Mouse (Mus musculus) liver, embryonic 11.5 days (tissue): ENCODE data around the gene Cdc42ep4. TPM values are rescaled to one million over a fixed set of nuclear protein-coding genes. Genes with fewer than 3 reads are reported as not detected.
A peak's percentile ranks its signal among the peaks of the same experiment; 100 is the strongest.

Experiments
- ATAC-seq: fragments of 200-750 bp; cut with Nextera tagmentation; replicated peaks from 2 replicates; pipeline ENCODE4 v1.8.0; 2017; ENCODE audit warnings: moderate number of reproducible peaks, mild to moderate bottlenecking, moderate TSS enrichment, moderate library complexity; ENCODE audit not compliant: low FRiP score
- DNase-seq: peaks from one replicate; pipeline ENCODE4 v3.0.0-alpha.2; 2017; ENCODE audit warnings: low spot score
- H3K27ac ChIP-seq: fragments of 300-500 bp; sonication (generic); 2 replicates; pipeline ENCODE4 v1.5.1; 2014; ENCODE audit warnings: mild to moderate bottlenecking, low read depth, low read length, control low read depth
- H3K27me3 ChIP-seq: fragments of 300-500 bp; sonication (generic); replicated peaks from 2 replicates; pipeline ENCODE4 v1.6.1; 2014; ENCODE audit warnings: low read length, mixed read lengths; ENCODE audit not compliant: control insufficient read depth, insufficient read depth
- H3K36me3 ChIP-seq: fragments of 300-500 bp; sonication (generic); 2 replicates; pipeline ENCODE4 v1.6.1; 2014; ENCODE audit warnings: mild to moderate bottlenecking, low read length, moderate library complexity, mixed read lengths; ENCODE audit not compliant: control insufficient read depth, insufficient read depth
- H3K4me1 ChIP-seq: fragments of 300-500 bp; sonication (generic); replicated peaks from 2 replicates; pipeline ENCODE4 v1.6.1; 2014; ENCODE audit warnings: low read length, mixed read lengths; ENCODE audit not compliant: control insufficient read depth, insufficient read depth
- H3K4me2 ChIP-seq: fragments of 300-500 bp; sonication (generic); 2 replicates; pipeline ENCODE4 v1.6.1; 2014; ENCODE audit warnings: mild to moderate bottlenecking, control low read depth, moderate library complexity
- H3K4me3 ChIP-seq: fragments of 300-500 bp; sonication (generic); 2 replicates; pipeline ENCODE4 v1.5.1; 2014; ENCODE audit warnings: low read depth, low read length, control low read depth
- H3K9ac ChIP-seq: fragments of 300-500 bp; sonication (generic); 2 replicates; pipeline ENCODE4 v1.6.1; 2014; ENCODE audit warnings: low read depth, low read length, control low read depth
- H3K9me3 ChIP-seq: fragments of 300-500 bp; sonication (generic); 2 replicates; pipeline ENCODE4 v1.6.1; 2016; ENCODE audit warnings: low read length, inconsistent platforms, mixed read lengths; ENCODE audit not compliant: control insufficient read depth
- WGBS: fragments of 180-500 bp; shearing (Covaris S2); extraction: QIAGEN DNeasy Blood & Tissue Kit; methylation state at CpG from one replicate; pipeline ENCODE4 v1.1.7; 2014; 5-methylcytosine and 5-hydroxymethylcytosine counted together
- polyA plus RNA-seq: library from polyadenylated mRNA; unstranded; fragments of >200 nt; fragmentation: Nextera tagmentation; extraction: Ambion mirVana; gene quantifications from 2 replicates; pipeline ENCODE4 v1.2.1, GENCODE M21; 2014

Cdc42ep4 gene
- polyA plus RNA-seq, 1 experiment from 2014 or later: 29.5 TPM

DNA sequence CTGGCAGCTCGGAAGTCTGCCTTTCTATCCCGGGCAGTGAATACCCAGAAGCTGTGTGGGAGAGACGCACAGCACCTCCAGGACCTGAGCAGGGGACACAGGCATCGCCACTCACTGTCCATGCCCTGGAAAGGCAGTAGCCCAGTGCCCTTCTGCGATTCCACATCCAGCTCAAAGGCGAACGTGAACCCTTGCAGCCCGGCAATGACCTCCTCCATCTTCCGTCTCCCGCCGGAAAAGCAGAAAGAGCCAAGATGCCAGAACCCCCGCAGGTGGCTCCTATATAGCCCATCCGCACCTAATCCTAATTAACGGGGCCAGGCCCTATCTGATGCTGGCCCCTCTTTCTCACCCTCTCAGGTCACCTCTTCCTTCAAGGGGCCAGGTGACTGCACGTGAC is 42.4 kb downstream of the Cdc42ep4 start:
- no peak overlapping the region for H3K9ac ChIP-seq
- WGBS: 27% methylated on average over 15 of the region's 15 CpGs

GRCm38 (mm10) chr11:113708629-113709213 is 43.0 kb downstream of the Cdc42ep4 start:
- Histone ChIP-seq H3K27me3 (peaks cover 20% of the 10 kb centered on the region), H3K4me1 (peaks cover 8% of the 10 kb centered on the region), H3K4me3 (no peak overlapping the region), H3K4me2 (no peak overlapping the region), H3K27ac (no peak overlapping the region), H3K9ac (no peak overlapping the region), H3K36me3 (no peaks in the 10 kb centered on the region; the same call in 1 of the 2 replicates), H3K9me3 (no peaks in the 10 kb centered on the region)
- ATAC-seq: no peak
- 53% methylated on average over 19 of the region's 19 CpGs for WGBS
- DNase-seq: no peak

More for the DNA sequence above, 42.4 kb downstream of the Cdc42ep4 start:
- Histone ChIP-seq H3K4me2 (no peak overlapping the region), H3K9me3 (no peaks in the 10 kb centered on the region), H3K4me3 (no peak overlapping the region), H3K27me3 (peaks cover 20% of the 10 kb centered on the region), H3K4me1 (peaks cover 8% of the 10 kb centered on the region), H3K27ac (no peak overlapping the region), H3K36me3 (no peaks in the 10 kb centered on the region; the same call in 1 of the 2 replicates)
- DNase-seq (no peak), ATAC-seq (no peak)

- no peak overlapping the region for H3K9ac ChIP-seq
- WGBS: 80% methylated on average over 15 of the region's 15 CpGs
- H3K4me3 ChIP-seq: no peak overlapping the region
- ATAC-seq: no peak
- peaks cover 8% of the 10 kb centered on the region for H3K4me1 ChIP-seq
- H3K27ac ChIP-seq: no peak overlapping the region
- no peak overlapping the region for H3K4me2 ChIP-seq
- no peak for DNase-seq
- H3K36me3 ChIP-seq: no peaks in the 10 kb centered on the region; the same call in 1 of the 2 replicates
- no peaks in the 10 kb centered on the region for H3K9me3 ChIP-seq
- peaks cover 20% of the 10 kb centered on the region for H3K27me3 ChIP-seq
These were observed 45.6 kb downstream of the Cdc42ep4 start for GRCm38 (mm10) chr11:113705966-113706652.

GRCm38 (mm10) chr11:113703758-113704157 is 47.9 kb downstream of the Cdc42ep4 start:
- ATAC-seq (peak; percentile 38; the same call in 1 of the 2 replicates), DNase-seq (peak; percentile 74)
- H3K27ac ChIP-seq: no peak overlapping the region
- no peaks in the 10 kb centered on the region; the same call in 1 of the 2 replicates for H3K36me3 ChIP-seq
- H3K4me1 ChIP-seq: no peaks in the 10 kb centered on the region
- WGBS: 51% methylated on average over 5 of the region's 5 CpGs
- no peak overlapping the region for H3K9ac ChIP-seq
- no peak overlapping the region for H3K4me3 ChIP-seq
- H3K27me3 ChIP-seq: peaks cover 5% of the 10 kb centered on the region; the same call in 1 of the 2 replicates
- H3K4me2 ChIP-seq: no peak overlapping the region
- no peaks in the 10 kb centered on the region for H3K9me3 ChIP-seq

GRCm38 (mm10) chr11:113699643-113700042 is 52.0 kb downstream of the Cdc42ep4 start:
- Histone ChIP-seq H3K36me3 (peaks cover 16% of the 10 kb centered on the region), H3K9ac (no peak overlapping the region), H3K27me3 (no peaks in the 10 kb centered on the region), H3K4me3 (no peak overlapping the region), H3K4me2 (no peak overlapping the region), H3K4me1 (no peaks in the 10 kb centered on the region), H3K27ac (no peak overlapping the region), H3K9me3 (no peaks in the 10 kb centered on the region)
- DNase-seq: no peak
- WGBS: 88% methylated on average over 7 of the region's 7 CpGs
- no peak for ATAC-seq

DNA sequence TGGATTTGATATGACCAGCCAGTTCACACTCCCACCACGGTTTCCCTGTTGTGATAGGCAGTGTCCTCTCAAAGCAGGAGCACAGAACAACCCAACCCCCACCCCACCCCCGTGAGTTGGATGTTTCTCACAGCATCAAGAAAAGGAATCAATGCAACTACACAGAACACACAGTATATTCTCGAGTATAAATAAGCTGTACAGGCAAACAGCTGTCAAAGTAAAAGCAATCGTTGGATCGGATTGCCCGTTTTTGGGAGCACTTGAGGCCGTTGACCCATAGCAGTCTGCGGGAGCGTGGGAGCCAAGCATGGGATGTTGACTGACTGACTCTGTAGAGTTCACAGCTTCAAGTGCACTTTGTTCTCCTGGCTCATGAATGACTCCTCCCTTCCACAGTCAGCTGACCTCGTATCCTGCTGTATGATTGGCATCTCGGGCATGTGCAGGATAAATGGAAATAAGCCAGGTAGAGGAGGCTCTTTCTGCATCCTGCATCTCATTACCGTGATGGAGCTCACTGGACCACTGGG is 53.6 kb downstream of the Cdc42ep4 start:
- H3K27me3 ChIP-seq: no peaks in the 10 kb centered on the region
- DNase-seq (no peak), ATAC-seq (no peak)
- WGBS: 80% methylated on average over 12 of the region's 12 CpGs
- H3K4me2 ChIP-seq: no peak overlapping the region
- peaks cover 26% of the 10 kb centered on the region for H3K36me3 ChIP-seq
- no peak overlapping the region for H3K27ac ChIP-seq
- H3K4me1 ChIP-seq: no peaks in the 10 kb centered on the region
- no peak overlapping the region for H3K4me3 ChIP-seq
- H3K9me3 ChIP-seq: no peaks in the 10 kb centered on the region
- H3K9ac ChIP-seq: no peak overlapping the region

- no peak for DNase-seq
- Histone ChIP-seq H3K9me3 (no peaks in the 10 kb centered on the region), H3K36me3 (peaks cover 26% of the 10 kb centered on the region), H3K27ac (no peak overlapping the region), H3K4me3 (no peak overlapping the region), H3K4me2 (no peak overlapping the region), H3K4me1 (no peaks in the 10 kb centered on the region), H3K27me3 (no peaks in the 10 kb centered on the region), H3K9ac (no peak overlapping the region)
- 81% methylated on average over 5 of the region's 5 CpGs for WGBS
- ATAC-seq: no peak
These were observed 54.1 kb downstream of the Cdc42ep4 start for GRCm38 (mm10) chr11:113697571-113697970.

GRCm38 (mm10) chr11:113691851-113692250 is 59.8 kb downstream of the Cdc42ep4 start:
- peaks cover 50% of the 10 kb centered on the region for H3K36me3 ChIP-seq
- no peak overlapping the region for H3K4me2 ChIP-seq
- no peaks in the 10 kb centered on the region for H3K27me3 ChIP-seq
- no peaks in the 10 kb centered on the region for H3K9me3 ChIP-seq
- H3K27ac ChIP-seq: no peak overlapping the region
- no peak overlapping the region for H3K9ac ChIP-seq
- no peak overlapping the region for H3K4me3 ChIP-seq
- no peak for ATAC-seq
- no peak for DNase-seq
- peaks cover 3% of the 10 kb centered on the region; the same call in 1 of the 2 replicates for H3K4me1 ChIP-seq
- 75% methylated on average over 3 of the region's 3 CpGs for WGBS
